In genomic region chr9:94610600-94611337, GRCm38 (mm10) we compare ENCODE assay signal across 10 mouse cellular contexts. TPM values are rescaled to one million over a fixed set of nuclear protein-coding genes. Genes with fewer than 3 reads are reported as not detected.
A peak's percentile ranks its signal among the peaks of the same experiment; 100 is the strongest.
DNase-seq lines count a peak whose midpoint lies in the region; ATAC-seq lines count a peak whose summit lies in the region.
"Had no signal": no experiment of that assay in that cellular context is flagged by ENCODE, and none has a peak within 500 bp of the region (broad histone marks: within the 10 kb centered on the region; RNA-seq: fewer than 3 reads in every experiment).

No protein-coding gene starts in this region.

- no peak overlapping the region for H3K4me3 ChIP-seq in hindbrain, embryonic 14.5 days (replicated peaks; ENCODE audit: low read length)
- H3K4me3 ChIP-seq in midbrain, embryonic 16.5 days (ENCODE audit: low read depth, low read length), result no peak overlapping the region
- H3K4me3 ChIP-seq: limb, embryonic 12.5 days had no signal

- peak; percentile 87 for ATAC-seq in hindbrain, embryonic 14.5 days (ENCODE audit: low FRiP score)
- ATAC-seq in midbrain, embryonic 16.5 days, result peak; percentile 85
- ATAC-seq: intestine, embryonic 16.5 days had no signal

- H3K9me3 ChIP-seq in hindbrain, embryonic 14.5 days (ENCODE audit: control insufficient read depth, low read length), result no peaks in the 10 kb centered on the region
- H3K9me3 ChIP-seq in midbrain, embryonic 16.5 days (replicated peaks; ENCODE audit: control insufficient read depth, low read length, poor library complexity, severe bottlenecking), result no peaks in the 10 kb centered on the region
- H3K9me3 ChIP-seq: limb, embryonic 12.5 days had no signal

- peaks cover 8% of the 10 kb centered on the region; the same call in 1 of the 2 replicates for H3K4me1 ChIP-seq in hindbrain, embryonic 14.5 days (replicated peaks; ENCODE audit: control insufficient read depth, insufficient read depth, low read length)
- H3K4me1 ChIP-seq in midbrain, embryonic 16.5 days (ENCODE audit: control insufficient read depth, insufficient read depth, low read length), result peaks cover 14% of the 10 kb centered on the region

- peak overlapping the region; percentile 18 for H3K27ac ChIP-seq in hindbrain, embryonic 14.5 days
- peak overlapping the region; percentile 67 for H3K27ac ChIP-seq in midbrain, embryonic 16.5 days (ENCODE audit: low read length)
- H3K27ac ChIP-seq: limb, embryonic 12.5 days had no signal

- WGBS in hindbrain, embryonic 14.5 days, result 19% methylated on average over 5 of the region's 5 CpGs
- WGBS in midbrain, embryonic 16.5 days, result 8% methylated on average over 5 of the region's 5 CpGs

- no peaks in the 10 kb centered on the region for H3K36me3 ChIP-seq in hindbrain, embryonic 14.5 days (replicated peaks; ENCODE audit: control insufficient read depth, insufficient read depth)
- H3K36me3 ChIP-seq in midbrain, embryonic 16.5 days (ENCODE audit: control insufficient read depth, insufficient read depth, low read length), result no peaks in the 10 kb centered on the region
- H3K36me3 ChIP-seq: limb, embryonic 12.5 days had no signal

- H3K4me2 ChIP-seq in hindbrain, embryonic 14.5 days (replicated peaks), result no peak overlapping the region
- H3K4me2 ChIP-seq in midbrain, embryonic 16.5 days (ENCODE audit: low read length), result peak overlapping the region; percentile 36
- H3K4me2 ChIP-seq: limb, embryonic 12.5 days had no signal

- DNase-seq in adrenal gland, postnatal 25 days, result peak; percentile 5
- no peak for DNase-seq in adrenal gland, postnatal 36 days
- peak; percentile 86 to 87 for DNase-seq in cerebellum, adult 18-20 months
- DNase-seq in hindbrain, embryonic 14.5 days (ENCODE audit: low spot score), result peak; percentile 64
- no peak for DNase-seq in lung, postnatal 36 days
- DNase-seq in kidney, postnatal 4 days, result no peak
- DNase-seq in urinary bladder, postnatal 10 days (ENCODE audit: low spot score), result no peak

- peak overlapping the region; percentile 28; the same call in 1 of the 2 replicates for H3K9ac ChIP-seq in hindbrain, embryonic 14.5 days
- peak overlapping the region; percentile 34; the same call in 1 of the 2 replicates for H3K9ac ChIP-seq in midbrain, embryonic 16.5 days (ENCODE audit: low read depth, low read length)
- H3K9ac ChIP-seq: limb, embryonic 12.5 days had no signal

- no peaks in the 10 kb centered on the region for H3K27me3 ChIP-seq in hindbrain, embryonic 14.5 days (ENCODE audit: control insufficient read depth, insufficient read depth, low read length)
- no peaks in the 10 kb centered on the region for H3K27me3 ChIP-seq in midbrain, embryonic 16.5 days (ENCODE audit: control insufficient read depth, insufficient read depth, low read depth, low read length)
- H3K27me3 ChIP-seq: limb, embryonic 12.5 days had no signal

RNA-seq across cellular contexts. Expression of gene Slc9a9, which starts 58.9 kb away (rescaled TPM):
- 1.6 and 2.8 TPM in 2 replicates for total RNA-seq in adrenal gland, postnatal 25 days (2021)
- 1 to 10 TPM; 2.2 to 3.2 TPM for total RNA-seq in adrenal gland, postnatal 36 days (2021)
- polyA plus RNA-seq in hindbrain, embryonic 14.5 days (2014; fragmentation: Nextera tagmentation; extraction: Ambion mirVana), result 6.3 and 6.4 TPM in 2 replicates
- 6.6 and 7.4 TPM in 2 replicates for polyA plus RNA-seq in midbrain, embryonic 16.5 days (2015; fragmentation: Nextera tagmentation; extraction: Ambion mirVana)

Comparison
In these comparisons a context has a peak if more than half of its experiments do, and no peak if none do; other contexts are left out.
1. DNase-seq: peak in adrenal gland, postnatal 25 days (single experiment), cerebellum, adult 18-20 months (2 of 2) and hindbrain, embryonic 14.5 days (single experiment); none in adrenal gland, postnatal 36 days (0 of 2), lung, postnatal 36 days (single experiment), kidney, postnatal 4 days (0 of 2) and urinary bladder, postnatal 10 days (single experiment).